Mouse (Mus musculus) midbrain, embryonic 13.5 days (tissue): ENCODE measurements around the gene Mgll. TPM values are rescaled to one million over a fixed set of nuclear protein-coding genes. Genes with fewer than 3 reads are reported as not detected.

Experiments used
- ATAC-seq: fragments of 200-750 bp; cut with Nextera tagmentation; 2 replicates; pipeline ENCODE4 v1.8.0; 2017; ENCODE audit warnings: mild to moderate bottlenecking, moderate TSS enrichment, moderate library complexity
- H3K27ac ChIP-seq: fragments of 300-500 bp; sonication (generic); 2 replicates; pipeline ENCODE4 v1.5.1; 2015; ENCODE audit warnings: inconsistent platforms, mild to moderate bottlenecking, moderate library complexity
- H3K27me3 ChIP-seq: fragments of 300-500 bp; sonication (generic); 2 replicates; pipeline ENCODE4 v1.6.1; 2015; ENCODE audit warnings: mild to moderate bottlenecking, inconsistent platforms
- H3K36me3 ChIP-seq: fragments of 300-500 bp; sonication (generic); 2 replicates; pipeline ENCODE4 v1.6.1; 2015; ENCODE audit warnings: mild to moderate bottlenecking, inconsistent platforms
- H3K4me1 ChIP-seq: fragments of 300-500 bp; sonication (generic); replicated peaks from 2 replicates; pipeline ENCODE4 v1.6.1; 2015; ENCODE audit warnings: inconsistent platforms
- H3K4me2 ChIP-seq: fragments of 300-500 bp; sonication (generic); replicated peaks from 2 replicates; pipeline ENCODE4 v1.6.1; 2015; ENCODE audit warnings: moderate library complexity, mild to moderate bottlenecking, inconsistent platforms
- H3K4me3 ChIP-seq: fragments of 300-500 bp; sonication (generic); replicated peaks from 2 replicates; pipeline ENCODE4 v1.5.1; 2015; ENCODE audit warnings: mild to moderate bottlenecking, inconsistent platforms
- H3K9ac ChIP-seq: fragments of 300-500 bp; sonication (generic); replicated peaks from 2 replicates; pipeline ENCODE4 v1.6.1; 2015; ENCODE audit warnings: mild to moderate bottlenecking, inconsistent platforms
- H3K9me3 ChIP-seq: fragments of 300-500 bp; sonication (generic); 2 replicates; pipeline ENCODE4 v1.6.1; 2016; ENCODE audit warnings: mild to moderate bottlenecking, inconsistent platforms
- WGBS: fragments of 180-500 bp; shearing (Covaris S2); methylation state at CpG from one replicate; pipeline ENCODE4 v1.1.7; 2015; 5-methylcytosine and 5-hydroxymethylcytosine counted together
- polyA plus RNA-seq: library from polyadenylated mRNA; unstranded; fragments of >200 nt; fragmentation: Nextera tagmentation; extraction: Ambion mirVana; gene quantifications from 2 replicates; pipeline ENCODE4 v1.2.1, GENCODE M21; 2015

The Mgll gene
- polyA plus RNA-seq, 1 experiment from 2014 or later, result 7.4 TPM

GRCm38 (mm10) chr6:88841781-88842689, 117.8 kb downstream of the Mgll start, which contains the start of gene Abtb1:
TSS of gene Abtb1 (minus strand) at chr6:88841984.
- Histone ChIP-seq H3K9me3 (no peaks in the 10 kb centered on the region), H3K4me2 (peak within 1 kb of the TSS; percentile 89), H3K27me3 (no peaks in the 10 kb centered on the region), H3K4me3 (peak within 1 kb of the TSS; percentile 80), H3K27ac (peak within 1 kb of the TSS; percentile 88), H3K4me1 (peaks cover 33% of the 10 kb centered on the region), H3K9ac (peak within 1 kb of the TSS; percentile 91), H3K36me3 (peaks cover 67% of the 10 kb centered on the region)
- WGBS, result under 1% methylated on average over 72 of the region's 72 CpGs
- ATAC-seq, result peak; percentile 95

- peak overlapping the region; percentile 88 for H3K27ac ChIP-seq
- ATAC-seq, result no peak; the same call in 1 of the 2 replicates
- H3K4me2 ChIP-seq, result peak overlapping the region; percentile 89
- H3K4me3 ChIP-seq, result peak overlapping the region; percentile 80
- under 1% methylated on average over 32 of the region's 32 CpGs for WGBS
- no peaks in the 10 kb centered on the region for H3K27me3 ChIP-seq
- no peaks in the 10 kb centered on the region for H3K9me3 ChIP-seq
- peaks cover 33% of the 10 kb centered on the region for H3K4me1 ChIP-seq
- H3K9ac ChIP-seq, result peak overlapping the region; percentile 91
- peaks cover 67% of the 10 kb centered on the region for H3K36me3 ChIP-seq
Measured at GRCm38 (mm10) chr6:88842731-88843151, 118.5 kb downstream of the Mgll start.

DNA sequence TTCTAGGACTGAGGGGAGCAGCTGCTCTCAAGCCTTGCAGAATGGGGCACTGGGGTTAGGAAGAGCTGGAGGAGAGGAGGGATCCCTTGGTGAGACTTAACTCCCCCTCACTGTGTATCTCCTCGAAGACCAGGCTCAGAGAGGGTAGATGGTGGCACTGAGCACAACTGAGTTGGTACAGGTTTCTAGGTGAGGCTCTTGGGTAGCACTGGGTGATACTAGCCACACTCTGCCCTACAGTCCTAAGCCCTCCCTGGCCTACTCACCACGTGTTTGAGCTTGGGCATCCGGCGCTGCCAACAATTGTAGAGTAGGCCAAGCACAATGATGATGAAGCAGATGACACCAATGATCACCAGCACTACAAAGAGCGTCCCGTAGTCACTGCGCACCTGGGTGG, 119.0 kb downstream of the Mgll start:
- peak overlapping the region; percentile 88 for H3K27ac ChIP-seq
- 68% methylated on average over 7 of the region's 7 CpGs for WGBS
- peak overlapping the region; percentile 80 for H3K4me3 ChIP-seq
- H3K4me1 ChIP-seq, result peaks cover 33% of the 10 kb centered on the region
- peaks cover 67% of the 10 kb centered on the region for H3K36me3 ChIP-seq
- H3K9me3 ChIP-seq, result no peaks in the 10 kb centered on the region
- peak overlapping the region; percentile 89 for H3K4me2 ChIP-seq
- no peaks in the 10 kb centered on the region for H3K27me3 ChIP-seq
- ATAC-seq, result no peak
- H3K9ac ChIP-seq, result peak overlapping the region; percentile 91; the same call in 1 of the 2 replicates

DNA sequence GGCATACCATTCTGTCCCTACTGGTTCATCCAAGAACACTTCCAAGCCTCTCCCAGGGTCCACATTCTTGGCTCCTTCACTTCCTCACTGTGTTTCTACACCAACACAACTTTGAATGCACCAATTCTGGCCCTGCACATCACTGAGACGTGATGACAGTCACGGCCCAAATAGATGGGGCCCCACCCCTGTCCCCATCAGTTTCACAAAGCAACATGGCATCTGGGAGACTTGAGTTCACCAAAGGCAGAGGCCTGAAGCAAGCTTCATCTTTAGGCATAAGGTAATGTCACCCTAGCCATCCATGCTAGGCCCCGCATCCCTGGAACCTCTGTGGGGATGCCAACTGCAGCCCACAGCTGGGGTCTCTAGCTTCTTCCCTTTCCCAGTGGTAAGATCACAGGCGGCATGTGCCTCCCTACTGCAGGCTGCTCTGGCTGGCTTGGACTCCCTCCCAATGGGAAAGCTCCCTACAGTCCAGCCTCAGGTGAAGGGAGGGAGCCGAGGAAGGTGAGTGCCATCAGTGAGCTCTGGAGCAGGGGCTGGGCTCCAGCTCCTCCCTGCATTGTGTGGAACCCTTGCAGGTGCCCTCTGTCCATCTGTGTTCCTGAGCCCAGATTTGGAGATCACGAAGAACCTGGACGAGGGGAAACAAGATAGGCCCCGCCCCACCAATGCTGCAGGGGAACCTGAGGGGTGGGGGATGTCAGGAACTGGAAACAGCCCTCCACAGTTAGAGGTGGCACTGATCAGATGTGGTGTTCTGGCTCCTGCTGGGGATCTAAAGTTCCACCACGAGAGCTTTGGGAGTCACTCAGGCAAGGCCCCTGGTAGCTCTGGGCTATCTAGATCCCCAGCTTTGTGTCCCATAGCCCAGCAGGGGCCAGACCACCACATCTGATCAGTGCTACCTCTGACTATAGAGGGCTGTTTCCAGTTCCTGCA, 119.8 kb downstream of the Mgll start:
- 72% methylated on average over 9 of the region's 9 CpGs for WGBS
- Histone ChIP-seq H3K4me3 (no peak overlapping the region), H3K9me3 (no peaks in the 10 kb centered on the region), H3K4me1 (peaks cover 33% of the 10 kb centered on the region), H3K36me3 (peaks cover 67% of the 10 kb centered on the region), H3K4me2 (no peak overlapping the region), H3K27me3 (no peaks in the 10 kb centered on the region), H3K27ac (peak overlapping the region; percentile 88; the same call in 1 of the 2 replicates), H3K9ac (no peak overlapping the region)
- no peak for ATAC-seq

DNA sequence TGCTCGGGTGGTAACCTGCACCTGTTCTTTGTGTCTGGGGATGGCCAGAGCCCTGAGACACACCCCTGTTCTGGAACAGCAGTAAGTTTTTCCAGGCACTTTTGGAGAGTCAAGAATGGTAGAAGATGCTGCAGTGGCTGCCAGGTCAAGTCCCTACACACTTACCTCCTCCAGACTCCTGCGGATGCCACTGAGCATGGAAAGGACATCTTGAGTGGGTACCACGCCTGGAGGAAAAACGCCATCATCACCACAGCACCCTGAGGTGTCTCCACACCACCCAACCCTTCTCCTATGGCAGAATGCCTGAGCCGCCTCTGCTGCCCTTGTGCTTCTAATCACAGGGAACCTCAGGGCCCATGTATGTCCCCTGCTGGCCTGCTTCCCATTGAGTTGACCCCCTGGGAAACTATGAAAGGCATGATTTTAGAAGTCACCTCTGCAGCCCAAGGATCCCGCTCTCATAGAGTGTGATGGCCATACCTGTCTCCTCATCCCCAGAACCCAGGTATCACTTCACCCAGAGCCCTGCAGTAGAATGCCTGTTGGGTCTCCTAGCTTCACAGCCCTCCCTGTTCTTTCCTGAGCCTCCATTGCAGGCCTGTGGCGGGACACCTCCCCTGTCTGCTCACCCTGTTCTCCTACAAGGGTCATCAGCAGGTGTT, 120.8 kb downstream of the Mgll start:
- Histone ChIP-seq H3K27me3 (no peaks in the 10 kb centered on the region), H3K27ac (no peak overlapping the region), H3K9me3 (no peaks in the 10 kb centered on the region), H3K4me3 (no peak overlapping the region), H3K4me2 (no peak overlapping the region), H3K36me3 (peaks cover 70% of the 10 kb centered on the region), H3K9ac (no peak overlapping the region), H3K4me1 (peaks cover 27% of the 10 kb centered on the region)
- no peak for ATAC-seq
- 78% methylated on average over 7 of the region's 7 CpGs for WGBS

- Histone ChIP-seq H3K4me2 (no peak overlapping the region), H3K4me1 (peaks cover 12% of the 10 kb centered on the region), H3K27me3 (no peaks in the 10 kb centered on the region), H3K36me3 (peaks cover 88% of the 10 kb centered on the region), H3K27ac (no peak overlapping the region), H3K9ac (no peak overlapping the region), H3K9me3 (no peaks in the 10 kb centered on the region), H3K4me3 (no peak overlapping the region)
- 73% methylated on average over 2 of the region's 2 CpGs for WGBS
- ATAC-seq, result no peak
Measured at GRCm38 (mm10) chr6:88847571-88847970, 123.4 kb downstream of the Mgll start.

DNA sequence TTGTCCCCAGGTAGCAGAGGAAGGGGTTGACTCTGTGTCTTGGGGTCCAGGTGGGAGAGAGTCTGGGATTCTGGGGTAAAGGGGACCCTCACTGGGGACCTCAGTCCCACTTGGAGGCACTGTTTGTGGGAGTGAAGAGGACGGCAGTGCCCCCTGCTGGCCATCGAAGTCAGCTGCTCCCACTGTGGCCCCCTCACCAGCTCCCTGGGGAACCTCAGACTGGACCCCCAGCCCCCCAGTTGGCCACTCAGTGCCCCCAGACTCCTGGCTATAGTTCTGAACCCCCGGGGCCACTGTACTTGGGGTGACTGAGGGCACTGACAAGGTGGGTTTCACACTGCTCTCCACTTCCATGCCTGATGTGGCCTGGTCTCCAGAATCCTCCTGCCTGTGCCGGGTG, 125.1 kb downstream of the Mgll start:
- peak; percentile 10; the same call in 1 of the 2 replicates for ATAC-seq
- 52% methylated on average over 4 of the region's 4 CpGs for WGBS

DNA sequence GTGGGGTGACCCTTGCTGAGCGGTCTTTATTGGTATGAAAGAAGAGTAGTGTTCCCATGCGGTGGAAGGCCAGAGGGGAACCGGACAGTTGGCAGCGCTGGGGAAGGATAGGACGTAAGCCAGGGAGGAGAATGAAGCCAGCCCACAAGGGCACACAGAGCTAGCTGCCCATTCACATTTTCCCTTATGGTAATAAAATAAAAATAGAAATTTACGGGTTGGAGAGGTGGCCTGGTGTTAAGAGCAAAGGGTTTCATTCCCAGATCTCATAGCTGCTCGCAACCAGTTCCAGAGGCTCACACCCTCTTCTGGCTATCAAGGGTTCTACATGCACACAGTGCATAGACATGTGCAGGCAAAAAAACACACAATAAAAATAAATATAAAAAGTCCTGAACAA, 125.8 kb downstream of the Mgll start:
- H3K9me3 ChIP-seq, result no peaks in the 10 kb centered on the region
- H3K27ac ChIP-seq, result no peak overlapping the region
- no peak overlapping the region for H3K4me3 ChIP-seq
- H3K4me2 ChIP-seq, result no peak overlapping the region
- peaks cover 89% of the 10 kb centered on the region for H3K36me3 ChIP-seq
- no peak overlapping the region for H3K9ac ChIP-seq
- WGBS, result 88% methylated on average over 7 of the region's 7 CpGs
- H3K27me3 ChIP-seq, result no peaks in the 10 kb centered on the region
- H3K4me1 ChIP-seq, result 0 out of 2 replicates have a peak, but pooled peaks cover 6% of the 10 kb centered on the region
- no peak for ATAC-seq

More for the DNA sequence above, 125.1 kb downstream of the Mgll start:
- Histone ChIP-seq H3K36me3 (peaks cover 89% of the 10 kb centered on the region), H3K9ac (no peak overlapping the region), H3K9me3 (no peaks in the 10 kb centered on the region), H3K4me3 (no peak overlapping the region), H3K4me1 (0 out of 2 replicates have a peak, but pooled peaks cover 6% of the 10 kb centered on the region), H3K27ac (no peak overlapping the region), H3K27me3 (no peaks in the 10 kb centered on the region), H3K4me2 (no peak overlapping the region)

- H3K27me3 ChIP-seq, result no peaks in the 10 kb centered on the region
- 82% methylated on average over 5 of the region's 5 CpGs for WGBS
- H3K36me3 ChIP-seq, result peaks cover 79% of the 10 kb centered on the region
- no peak for ATAC-seq
- no peaks in the 10 kb centered on the region for H3K9me3 ChIP-seq
- no peak overlapping the region for H3K4me3 ChIP-seq
- no peak overlapping the region for H3K9ac ChIP-seq
- peaks cover 11% of the 10 kb centered on the region; the same call in 1 of the 2 replicates for H3K4me1 ChIP-seq
- no peak overlapping the region for H3K27ac ChIP-seq
- no peak overlapping the region for H3K4me2 ChIP-seq
Measured at GRCm38 (mm10) chr6:88854509-88854908, 130.3 kb downstream of the Mgll start.

DNA sequence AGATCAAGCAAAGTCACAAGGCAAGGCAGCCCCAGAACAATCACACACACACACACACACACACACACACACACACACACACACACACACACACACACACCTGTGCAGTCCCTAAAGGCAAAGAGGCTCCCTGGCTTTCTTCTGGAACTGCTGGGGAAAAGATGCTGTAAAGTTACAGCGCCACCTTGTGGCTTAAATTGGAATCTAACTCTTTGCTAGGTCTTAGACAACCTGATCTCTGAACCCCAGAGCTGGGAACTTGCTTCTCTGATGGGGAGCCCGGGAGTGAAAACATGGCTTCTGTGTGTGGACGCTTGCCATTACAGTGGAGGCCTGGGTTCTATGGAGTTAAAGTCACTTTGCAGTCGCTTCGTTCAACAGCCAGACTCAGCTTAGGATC, 131.4 kb downstream of the Mgll start:
- Histone ChIP-seq H3K9me3 (no peaks in the 10 kb centered on the region), H3K9ac (no peak overlapping the region), H3K27me3 (no peaks in the 10 kb centered on the region), H3K4me1 (peaks cover 11% of the 10 kb centered on the region; the same call in 1 of the 2 replicates), H3K27ac (no peak overlapping the region), H3K4me3 (no peak overlapping the region), H3K4me2 (no peak overlapping the region), H3K36me3 (peaks cover 79% of the 10 kb centered on the region)
- WGBS, result 18% methylated on average over 5 of the region's 5 CpGs
- peak; percentile 51 for ATAC-seq

- no peaks in the 10 kb centered on the region for H3K27me3 ChIP-seq
- ATAC-seq, result no peak
- WGBS, result 48% methylated on average over 9 of the region's 9 CpGs
- H3K9me3 ChIP-seq, result no peaks in the 10 kb centered on the region
- H3K4me1 ChIP-seq, result peaks cover 11% of the 10 kb centered on the region; the same call in 1 of the 2 replicates
- no peak overlapping the region for H3K4me2 ChIP-seq
- H3K36me3 ChIP-seq, result peaks cover 84% of the 10 kb centered on the region
- no peak overlapping the region for H3K4me3 ChIP-seq
- H3K27ac ChIP-seq, result 0 out of 2 replicates have a peak overlapping the region, but pooled peaks have one; percentile 14
- no peak overlapping the region for H3K9ac ChIP-seq
Measured at GRCm38 (mm10) chr6:88857249-88857648, 133.0 kb downstream of the Mgll start.
